In genomic region chr6:48393811-48394210, GRCm38 (mm10) we compare ENCODE assay signal across 25 mouse cellular contexts. TPM values are rescaled to one million over a fixed set of nuclear protein-coding genes. Genes with fewer than 3 reads are reported as not detected.
DNase-seq lines count a peak whose midpoint lies in the region; ATAC-seq and TF ChIP-seq lines count a peak whose summit lies in the region.
"Had no signal": no experiment of that assay in that cellular context is flagged by ENCODE, and none has a peak within 500 bp of the region (broad histone marks: within the 10 kb centered on the region; RNA-seq: fewer than 3 reads in every experiment).

No protein-coding gene starts in this region.

- DNase-seq in adrenal gland, postnatal 14 days, result peak; percentile 51
- DNase-seq in adrenal gland, postnatal 4 days (ENCODE audit: low spot score in 2 of 2), result no peak
- peak; percentile 40 for DNase-seq in cerebellum, adult 9-10 months
- DNase-seq in cerebellum, postnatal 25 days, result no peak
- peak; percentile 35 for DNase-seq in liver, adult 2 months (ENCODE audit: extremely low read depth, low read depth, low spot score)
- no peak for DNase-seq in liver, postnatal 0 days
- DNase-seq in induced T-regulatory cell, adult 2 months (ENCODE audit: low read depth), result peak; percentile 14
- no peak for DNase-seq in midbrain, embryonic 10.5 days (ENCODE audit: low spot score)
- DNase-seq: cerebellum, postnatal 10 days; embryo, embryonic 11 days; gastrocnemius, postnatal 25 days; heart, adult 2 months; kidney, adult 11 months; kidney, adult 8-10 months had no signal

- TF ChIP-seq CTCF in liver, adult 2 months (IDR thresholded peaks at IDR 0.05; ENCODE audit: low read depth, low read length), result no peak
- no peak for TF ChIP-seq CTCF in liver, postnatal 0 days (IDR thresholded peaks at IDR 0.05; ENCODE audit: low read depth)

- ATAC-seq in liver, postnatal 0 days, result no peak
- ATAC-seq: activated CD4-positive, CD25-positive, alpha-beta regulatory T cell, adult 4 months; forebrain, embryonic 15.5 days; intestine, embryonic 15.5 days had no signal

- H3K4me2 ChIP-seq in liver, postnatal 0 days (ENCODE audit: low read depth, low read length), result no peak overlapping the region
- H3K4me2 ChIP-seq: embryonic facial prominence, embryonic 13.5 days; forebrain, embryonic 12.5 days; forebrain, embryonic 15.5 days; hindbrain, embryonic 12.5 days; intestine, embryonic 15.5 days had no signal

- no peaks in the 10 kb centered on the region for H3K27me3 ChIP-seq in liver, adult 2 months (ENCODE audit: control insufficient read depth, insufficient read depth, low read length)
- H3K27me3 ChIP-seq in liver, postnatal 0 days (ENCODE audit: insufficient read depth, low read length), result no peaks in the 10 kb centered on the region
- H3K27me3 ChIP-seq in midbrain, embryonic 10.5 days (ENCODE audit: low read depth, poor library complexity, severe bottlenecking), result no peaks in the 10 kb centered on the region
- H3K27me3 ChIP-seq: embryonic facial prominence, embryonic 13.5 days; forebrain, embryonic 15.5 days; hindbrain, embryonic 12.5 days; hindbrain, embryonic 15.5 days; intestine, embryonic 15.5 days had no signal

- H3K9ac ChIP-seq in liver, adult 2 months (ENCODE audit: low read depth, low read length), result no peak overlapping the region
- H3K9ac ChIP-seq in liver, postnatal 0 days (replicated peaks), result no peak overlapping the region
- H3K9ac ChIP-seq: embryonic facial prominence, embryonic 13.5 days; forebrain, embryonic 12.5 days; forebrain, embryonic 15.5 days; hindbrain, embryonic 12.5 days; intestine, embryonic 15.5 days had no signal

- H3K4me3 ChIP-seq in liver, adult 2 months (ENCODE audit: insufficient read depth, low read depth, low read length), result no peak overlapping the region
- no peak overlapping the region for H3K4me3 ChIP-seq in liver, postnatal 0 days (ENCODE audit: low read depth, low read length)
- no peak overlapping the region for H3K4me3 ChIP-seq in midbrain, embryonic 10.5 days
- H3K4me3 ChIP-seq: embryonic facial prominence, embryonic 10.5 days; embryonic facial prominence, embryonic 13.5 days; erythroblast, embryonic 14.5 days; forebrain, embryonic 12.5 days; forebrain, embryonic 15.5 days; heart, adult 2 months; heart, embryonic 10.5 days; hindbrain, embryonic 12.5 days; hindbrain, embryonic 15.5 days; intestine, embryonic 15.5 days had no signal

- no peaks in the 10 kb centered on the region for H3K9me3 ChIP-seq in liver, postnatal 0 days (ENCODE audit: low read length)
- no peaks in the 10 kb centered on the region for H3K9me3 ChIP-seq in midbrain, embryonic 10.5 days (replicated peaks)
- H3K9me3 ChIP-seq: embryonic facial prominence, embryonic 10.5 days; embryonic facial prominence, embryonic 13.5 days; forebrain, embryonic 12.5 days; forebrain, embryonic 15.5 days; heart, embryonic 10.5 days; hindbrain, embryonic 12.5 days; hindbrain, embryonic 15.5 days; intestine, embryonic 15.5 days had no signal

- no peak overlapping the region for H3K27ac ChIP-seq in liver, adult 2 months (replicated peaks; ENCODE audit: insufficient read depth, low read depth, low read length)
- no peak overlapping the region for H3K27ac ChIP-seq in liver, postnatal 0 days (ENCODE audit: low read depth)
- no peak overlapping the region for H3K27ac ChIP-seq in midbrain, embryonic 10.5 days (replicated peaks)
- H3K27ac ChIP-seq: embryonic facial prominence, embryonic 10.5 days; embryonic facial prominence, embryonic 13.5 days; forebrain, embryonic 12.5 days; forebrain, embryonic 15.5 days; heart, adult 2 months; heart, embryonic 10.5 days; hindbrain, embryonic 12.5 days; intestine, embryonic 15.5 days had no signal

- H3K79me2 ChIP-seq in liver, adult 2 months (ENCODE audit: control insufficient read depth, insufficient read depth, low read length), result peaks cover 3% of the 10 kb centered on the region; the same call in 1 of the 2 replicates

- no peaks in the 10 kb centered on the region for H3K36me3 ChIP-seq in liver, adult 2 months (ENCODE audit: control insufficient read depth, insufficient read depth, low read length)
- no peaks in the 10 kb centered on the region for H3K36me3 ChIP-seq in liver, postnatal 0 days (replicated peaks; ENCODE audit: insufficient read depth, low read length)
- no peaks in the 10 kb centered on the region for H3K36me3 ChIP-seq in midbrain, embryonic 10.5 days
- H3K36me3 ChIP-seq: embryonic facial prominence, embryonic 10.5 days; embryonic facial prominence, embryonic 13.5 days; forebrain, embryonic 12.5 days; forebrain, embryonic 15.5 days; heart, embryonic 10.5 days; hindbrain, embryonic 12.5 days; hindbrain, embryonic 15.5 days; intestine, embryonic 15.5 days had no signal

- peaks cover 9% of the 10 kb centered on the region for H3K4me1 ChIP-seq in liver, adult 2 months (ENCODE audit: control insufficient read depth, insufficient read depth, low read length)
- H3K4me1 ChIP-seq in liver, postnatal 0 days (ENCODE audit: insufficient read depth), result peaks cover 8% of the 10 kb centered on the region; the same call in 1 of the 2 replicates
- peaks cover 26% of the 10 kb centered on the region for H3K4me1 ChIP-seq in midbrain, embryonic 10.5 days

- TF ChIP-seq POLR2A in liver, adult 2 months (IDR thresholded peaks at IDR 0.05; ENCODE audit: extremely low read depth, insufficient read depth, low read length), result no peak

- no peak for TF ChIP-seq EP300 in liver, postnatal 0 days (IDR thresholded peaks at IDR 0.05; ENCODE audit: low read depth)

RNA-seq across cellular contexts. Expression of gene Krba1, which starts 1.6 kb away (rescaled TPM):
- total RNA-seq in adrenal gland, postnatal 14 days (2021), result 26.3 and 30.5 TPM in 2 replicates
- 10 to 100 TPM; 47.5 to 50.8 TPM for total RNA-seq in adrenal gland, postnatal 4 days (2021)
- total RNA-seq in liver, adult 2 months (2014; rRNA removed), result 5.2 and 6.1 TPM in 2 replicates
- polyA plus RNA-seq in liver, adult 2 months (2012; rRNA removed), result 6.6 and 9.2 TPM in 2 replicates
- polyA plus RNA-seq in liver, postnatal 0 days (2015; fragmentation: Nextera tagmentation; extraction: Ambion mirVana), result 1.9 and 2.2 TPM in 2 replicates
- polyA plus RNA-seq in midbrain, embryonic 10.5 days (2016; fragmentation: Nextera tagmentation; extraction: Ambion mirVana), result 20.4 and 24.4 TPM in 2 replicates

RNA-seq across cellular contexts. Expression of gene Zfp467, which starts 51.8 kb away (rescaled TPM):
- total RNA-seq in adrenal gland, postnatal 14 days (2021), result 41.5 and 42.1 TPM in 2 replicates
- total RNA-seq in adrenal gland, postnatal 4 days (2021), result 10 to 100 TPM; 64.1 to 64.7 TPM
- 13.9 and 15.9 TPM in 2 replicates for total RNA-seq in liver, adult 2 months (2014; rRNA removed)
- 23.0 and 25.7 TPM in 2 replicates for polyA plus RNA-seq in liver, adult 2 months (2012; rRNA removed)
- polyA plus RNA-seq in liver, postnatal 0 days (2015; fragmentation: Nextera tagmentation; extraction: Ambion mirVana), result 4.9 TPM in 2 replicates
- polyA plus RNA-seq in midbrain, embryonic 10.5 days (2016; fragmentation: Nextera tagmentation; extraction: Ambion mirVana), result 10.1 and 13.6 TPM in 2 replicates

RNA-seq across cellular contexts. Expression of gene Sspo, which starts 54.2 kb away (rescaled TPM):
- total RNA-seq in adrenal gland, postnatal 14 days (2021), result 2.6 TPM in 2 replicates
- 1 to 10 TPM; 2.6 to 4.0 TPM for total RNA-seq in adrenal gland, postnatal 4 days (2021)
- 0.47 and 0.83 TPM in 2 replicates for total RNA-seq in liver, adult 2 months (2014; rRNA removed)
- 1.5 and 2.0 TPM in 2 replicates for polyA plus RNA-seq in liver, adult 2 months (2012; rRNA removed)
- polyA plus RNA-seq in liver, postnatal 0 days (2015; fragmentation: Nextera tagmentation; extraction: Ambion mirVana), result 0.01 and 0.06 TPM in 2 replicates
- 0.07 and 0.21 TPM in 2 replicates for polyA plus RNA-seq in midbrain, embryonic 10.5 days (2016; fragmentation: Nextera tagmentation; extraction: Ambion mirVana)
- total RNA-seq: hematopoietic stem cell, adult 5-6 weeks had no signal
- polyA plus RNA-seq: erythroblast, embryonic 14.5 days had no signal

Comparison
In these comparisons a context has a peak if more than half of its experiments do, and no peak if none do; other contexts are left out.
1. DNase-seq: peak in adrenal gland, postnatal 14 days (single experiment), cerebellum, adult 9-10 months (single experiment), liver, adult 2 months (single experiment) and induced T-regulatory cell, adult 2 months (single experiment); none in adrenal gland, postnatal 4 days (0 of 2), cerebellum, postnatal 25 days (0 of 2), liver, postnatal 0 days (single experiment) and midbrain, embryonic 10.5 days (single experiment).